In the genomic region with DNA sequence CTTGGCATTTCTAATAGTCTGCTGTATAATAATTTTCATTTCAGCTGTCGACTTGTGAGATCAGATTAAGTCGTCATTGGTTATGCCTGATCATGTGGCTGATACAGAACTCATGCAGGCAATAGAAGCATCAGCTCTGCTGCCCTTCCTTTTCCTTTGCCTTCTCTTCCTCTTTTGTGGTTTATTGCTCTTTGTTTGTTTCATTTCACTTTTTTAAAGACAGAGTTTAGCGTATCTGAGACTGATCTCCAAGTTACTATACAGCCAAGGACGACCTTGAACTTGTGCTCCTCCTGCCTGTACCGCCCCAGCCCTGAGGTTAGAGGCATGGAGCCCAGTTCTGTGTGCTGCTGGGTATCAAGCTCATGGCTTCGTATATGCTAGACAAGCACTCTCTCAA, we compare ENCODE assay signal across 12 mouse cellular contexts. TPM values are rescaled to one million over a fixed set of nuclear protein-coding genes. Genes with fewer than 3 reads are reported as not detected.
DNase-seq lines count a peak whose midpoint lies in the region; ATAC-seq lines count a peak whose summit lies in the region.
"Had no signal": no experiment of that assay in that cellular context is flagged by ENCODE, and none has a peak within 500 bp of the region (broad histone marks: within the 10 kb centered on the region; RNA-seq: fewer than 3 reads in every experiment).

No protein-coding gene starts in this region.

- ATAC-seq in activated CD4-positive, CD25-positive, alpha-beta regulatory T cell, adult 4 months = peak; percentile 68
- peak; percentile 93 for ATAC-seq in megakaryocyte, adult 5-6 weeks (ENCODE audit: poor library complexity, severe bottlenecking)
- ATAC-seq: midbrain, embryonic 15.5 days had no signal

- DNase-seq in lung, postnatal 36 days = peak; percentile 3
- DNase-seq in lung, postnatal 14 days = no peak
- DNase-seq in frontal cortex, adult 2 months (ENCODE audit: extremely low spot score in 1 of 2, low spot score in 1 of 2) = no peak
- DNase-seq in thymus, postnatal 36 days = no peak
- no peak for DNase-seq in adipocyte (ENCODE audit: low spot score)
- DNase-seq in kidney, postnatal 4 days = no peak
- DNase-seq: cerebellum, adult 2 months; kidney, postnatal 14 days; right cerebral cortex, postnatal 25 days had no signal

RNA-seq across cellular contexts. Expression of gene Pcyt1b, which starts 34.6 kb away (rescaled TPM):
- 1 to 10 TPM; 1.7 to 2.4 TPM for polyA plus RNA-seq in activated CD4-positive, CD25-positive, alpha-beta regulatory T cell, adult 4 months (2017; shearing (Covaris generic))
- total RNA-seq in megakaryocyte, adult 5-6 weeks (2015) = 0.13 and 0.62 TPM in 2 replicates
- 0.37 and 0.51 TPM in 2 replicates for total RNA-seq in megakaryocyte, adult 5-6 weeks (2017)
- polyA plus RNA-seq in frontal cortex, adult 2 months (2012; rRNA removed) = 25.4 and 25.9 TPM in 2 replicates

RNA-seq across cellular contexts. Expression of gene Pola1, which starts 57.3 kb away (rescaled TPM):
- 10 to 100 TPM in 1 of 2 experiments, 1 to 10 TPM in 1; 9.9 to 12.6 TPM for polyA plus RNA-seq in activated CD4-positive, CD25-positive, alpha-beta regulatory T cell, adult 4 months (2017; shearing (Covaris generic))
- 33.6 and 36.6 TPM in 2 replicates for total RNA-seq in megakaryocyte, adult 5-6 weeks (2015)
- 72.6 and 73.1 TPM in 2 replicates for total RNA-seq in megakaryocyte, adult 5-6 weeks (2017)
- polyA plus RNA-seq in frontal cortex, adult 2 months (2012; rRNA removed) = 2.8 and 3.1 TPM in 2 replicates
